Mouse (Mus musculus) intestine, embryonic 14.5 days (tissue): ENCODE data around the gene Cfap44. TPM values are rescaled to one million over a fixed set of nuclear protein-coding genes. Genes with fewer than 3 reads are reported as not detected.

Experiments
- ATAC-seq: fragments of 200-750 bp; cut with Nextera tagmentation; replicated peaks from 2 replicates; pipeline ENCODE4 v1.8.0; 2017; ENCODE audit warnings: low read depth, moderate number of reproducible peaks, moderate TSS enrichment, moderate library complexity; ENCODE audit not compliant: low FRiP score, low TSS enrichment
- DNase-seq: peaks from one replicate; pipeline ENCODE4 v3.0.0-alpha.2; 2018; ENCODE audit warnings: low spot score
- H3K27ac ChIP-seq: fragments of 300-500 bp; sonication (generic); 2 replicates; pipeline ENCODE4 v1.5.1; 2014; ENCODE audit warnings: low read depth, mild to moderate bottlenecking, control low read depth
- H3K27me3 ChIP-seq: fragments of 300-500 bp; sonication (generic); replicated peaks from 2 replicates; pipeline ENCODE4 v1.6.1; 2014; ENCODE audit warnings: low read length, control low read depth; ENCODE audit not compliant: control insufficient read depth, insufficient read depth
- H3K36me3 ChIP-seq: fragments of 300-500 bp; sonication (generic); 2 replicates; pipeline ENCODE4 v1.6.1; 2014; ENCODE audit warnings: low read length, control low read depth; ENCODE audit not compliant: control insufficient read depth, insufficient read depth
- H3K4me1 ChIP-seq: fragments of 300-500 bp; sonication (generic); replicated peaks from 2 replicates; pipeline ENCODE4 v1.6.1; 2014; ENCODE audit warnings: low read length, control low read depth, mixed read lengths; ENCODE audit not compliant: control insufficient read depth, insufficient read depth
- H3K4me2 ChIP-seq: fragments of 300-500 bp; sonication (generic); 2 replicates; pipeline ENCODE4 v1.6.1; 2014; ENCODE audit warnings: low read length
- H3K4me3 ChIP-seq: fragments of 300-500 bp; sonication (generic); 2 replicates; pipeline ENCODE4 v1.5.1; 2014; ENCODE audit warnings: low read depth, low read length, control low read depth, mixed read lengths
- H3K9ac ChIP-seq: fragments of 300-500 bp; sonication (generic); 2 replicates; pipeline ENCODE4 v1.6.1; 2014; ENCODE audit warnings: mild to moderate bottlenecking, low read length
- H3K9me3 ChIP-seq: fragments of 300-500 bp; sonication (generic); 2 replicates; pipeline ENCODE4 v1.6.1; 2016; ENCODE audit warnings: low read length, control low read depth; ENCODE audit not compliant: control insufficient read depth
- WGBS: fragments of 180-500 bp; shearing (Covaris S2); extraction: QIAGEN DNeasy Blood & Tissue Kit; methylation state at CpG from one replicate; pipeline ENCODE4 v1.1.7; 2014; 5-methylcytosine and 5-hydroxymethylcytosine counted together
- polyA plus RNA-seq: library from polyadenylated mRNA; unstranded; fragments of >200 nt; fragmentation: Nextera tagmentation; extraction: Ambion mirVana; gene quantifications from 2 replicates; pipeline ENCODE4 v1.2.1, GENCODE M21; 2014

Cfap44 gene
- polyA plus RNA-seq, 1 experiment from 2014 or later, result 0.42 TPM

GRCm38 (mm10) chr16:44505243-44505642 lies 110.6 kb downstream of the Cfap44 start:
- Histone ChIP-seq H3K27me3 (no peaks in the 10 kb centered on the region), H3K9ac (no peak overlapping the region), H3K4me3 (no peak overlapping the region), H3K9me3 (peaks cover 5% of the 10 kb centered on the region; the same call in 1 of the 2 replicates), H3K4me1 (no peaks in the 10 kb centered on the region), H3K4me2 (no peak overlapping the region), H3K36me3 (peaks cover 42% of the 10 kb centered on the region), H3K27ac (no peak overlapping the region)
- ATAC-seq (no peak), DNase-seq (no peak)
- 96% methylated on average over 1 of the region's 1 CpGs for WGBS

DNA sequence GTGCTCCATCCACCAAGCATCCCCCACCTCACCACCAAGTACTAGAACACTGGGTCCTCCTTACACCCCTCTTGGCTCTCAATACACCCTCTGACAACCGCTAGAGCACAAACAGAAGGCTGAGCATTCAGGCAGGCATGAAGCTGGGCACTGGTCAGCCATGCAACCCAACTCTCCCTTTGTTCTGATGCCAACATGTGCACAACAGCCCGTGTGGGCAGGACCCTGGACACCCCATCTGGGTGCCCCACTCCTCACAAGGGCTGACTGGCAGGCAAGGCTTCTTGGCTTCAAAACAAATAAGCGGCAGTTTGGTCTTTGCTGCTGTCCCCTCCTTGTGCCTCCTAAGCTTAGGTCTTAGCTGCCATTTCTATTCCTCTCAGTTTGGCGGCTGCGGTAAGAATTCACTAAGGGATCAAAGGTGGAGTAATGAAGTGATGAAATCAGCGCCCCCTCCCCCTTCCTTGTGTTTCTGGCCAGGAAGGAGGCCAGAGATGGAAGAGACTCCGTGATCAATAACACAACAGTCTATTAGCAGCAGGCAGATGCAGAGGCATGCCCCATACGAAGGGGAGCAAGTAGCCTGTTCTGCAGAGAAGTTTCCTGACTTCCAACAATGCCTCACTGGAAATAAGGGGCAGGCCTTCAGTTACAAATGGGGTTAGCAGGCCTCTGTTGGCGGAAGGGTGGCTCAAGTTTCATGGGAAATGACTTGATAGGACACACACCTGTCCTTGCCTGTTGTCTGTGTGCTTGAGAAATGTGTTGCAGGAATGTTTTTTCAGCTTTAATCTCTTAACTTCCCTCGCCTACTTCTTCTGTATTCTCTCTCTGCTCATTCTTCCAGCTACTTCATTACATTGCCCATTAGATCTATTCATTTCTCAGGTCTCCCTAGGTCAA lies 112.7 kb downstream of the Cfap44 start:
- no peak overlapping the region for H3K4me2 ChIP-seq
- no peaks in the 10 kb centered on the region; the same call in 1 of the 2 replicates for H3K4me1 ChIP-seq
- no peak overlapping the region for H3K27ac ChIP-seq
- H3K36me3 ChIP-seq, result peaks cover 27% of the 10 kb centered on the region
- peaks cover 5% of the 10 kb centered on the region; the same call in 1 of the 2 replicates for H3K9me3 ChIP-seq
- H3K4me3 ChIP-seq, result no peak overlapping the region
- H3K27me3 ChIP-seq, result no peaks in the 10 kb centered on the region
- no peak overlapping the region for H3K9ac ChIP-seq
- ATAC-seq (no peak), DNase-seq (no peak)
- 62% methylated on average over 10 of the region's 10 CpGs for WGBS

DNA sequence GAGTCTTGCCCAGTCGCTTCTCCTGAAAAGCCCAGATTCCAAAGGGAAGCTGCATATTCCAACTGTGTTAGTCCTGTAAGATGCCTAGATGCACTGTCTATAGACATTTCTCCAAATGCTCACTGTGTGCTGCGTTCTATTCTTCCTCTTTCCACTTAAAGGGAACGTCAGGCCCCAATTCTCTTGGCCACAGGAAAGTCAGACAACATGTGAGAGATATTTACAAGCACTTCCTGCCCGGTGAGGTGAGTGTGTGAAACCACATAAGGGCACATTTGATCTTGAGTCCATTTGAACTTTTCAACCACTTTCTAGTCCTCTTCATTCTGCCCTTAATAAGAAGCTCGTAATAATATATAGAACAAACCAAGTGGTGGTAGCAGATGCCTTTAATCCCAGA lies 113.4 kb downstream of the Cfap44 start:
- ATAC-seq, result no peak
- H3K9ac ChIP-seq, result no peak overlapping the region
- no peak overlapping the region for H3K4me3 ChIP-seq
- H3K27me3 ChIP-seq, result no peaks in the 10 kb centered on the region
- DNase-seq, result no peak
- WGBS, result 83% methylated on average over 5 of the region's 5 CpGs
- H3K36me3 ChIP-seq, result peaks cover 27% of the 10 kb centered on the region
- peaks cover 5% of the 10 kb centered on the region; the same call in 1 of the 2 replicates for H3K9me3 ChIP-seq
- no peaks in the 10 kb centered on the region; the same call in 1 of the 2 replicates for H3K4me1 ChIP-seq
- H3K4me2 ChIP-seq, result no peak overlapping the region
- no peak overlapping the region for H3K27ac ChIP-seq

DNA sequence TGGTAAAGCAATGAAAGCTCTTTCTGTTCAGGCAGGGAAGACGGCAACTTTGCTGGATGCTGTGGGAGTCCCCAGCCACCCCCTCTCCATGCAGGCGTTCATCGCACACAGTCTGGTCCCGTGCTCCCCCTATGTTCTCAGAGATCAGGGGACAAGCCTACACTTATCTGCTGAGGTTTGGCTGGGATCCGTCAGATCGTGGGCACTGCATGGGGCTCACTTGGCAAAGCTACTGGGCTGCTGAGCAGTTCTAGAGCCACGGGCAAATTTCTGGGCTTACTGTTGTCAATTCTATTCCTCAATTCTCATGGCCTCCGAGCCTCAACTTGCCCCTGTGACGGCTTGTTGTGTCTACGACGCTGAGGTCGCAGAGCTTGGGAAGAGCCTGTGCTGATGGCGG lies 114.2 kb downstream of the Cfap44 start:
- Histone ChIP-seq H3K27me3 (no peaks in the 10 kb centered on the region), H3K36me3 (peaks cover 25% of the 10 kb centered on the region; the same call in 1 of the 2 replicates), H3K4me3 (no peak overlapping the region), H3K4me1 (no peaks in the 10 kb centered on the region; the same call in 1 of the 2 replicates), H3K4me2 (no peak overlapping the region), H3K9me3 (peaks cover 5% of the 10 kb centered on the region; the same call in 1 of the 2 replicates), H3K27ac (no peak overlapping the region), H3K9ac (no peak overlapping the region)
- WGBS, result 90% methylated on average over 13 of the region's 13 CpGs
- ATAC-seq, result no peak
- DNase-seq, result no peak

DNA sequence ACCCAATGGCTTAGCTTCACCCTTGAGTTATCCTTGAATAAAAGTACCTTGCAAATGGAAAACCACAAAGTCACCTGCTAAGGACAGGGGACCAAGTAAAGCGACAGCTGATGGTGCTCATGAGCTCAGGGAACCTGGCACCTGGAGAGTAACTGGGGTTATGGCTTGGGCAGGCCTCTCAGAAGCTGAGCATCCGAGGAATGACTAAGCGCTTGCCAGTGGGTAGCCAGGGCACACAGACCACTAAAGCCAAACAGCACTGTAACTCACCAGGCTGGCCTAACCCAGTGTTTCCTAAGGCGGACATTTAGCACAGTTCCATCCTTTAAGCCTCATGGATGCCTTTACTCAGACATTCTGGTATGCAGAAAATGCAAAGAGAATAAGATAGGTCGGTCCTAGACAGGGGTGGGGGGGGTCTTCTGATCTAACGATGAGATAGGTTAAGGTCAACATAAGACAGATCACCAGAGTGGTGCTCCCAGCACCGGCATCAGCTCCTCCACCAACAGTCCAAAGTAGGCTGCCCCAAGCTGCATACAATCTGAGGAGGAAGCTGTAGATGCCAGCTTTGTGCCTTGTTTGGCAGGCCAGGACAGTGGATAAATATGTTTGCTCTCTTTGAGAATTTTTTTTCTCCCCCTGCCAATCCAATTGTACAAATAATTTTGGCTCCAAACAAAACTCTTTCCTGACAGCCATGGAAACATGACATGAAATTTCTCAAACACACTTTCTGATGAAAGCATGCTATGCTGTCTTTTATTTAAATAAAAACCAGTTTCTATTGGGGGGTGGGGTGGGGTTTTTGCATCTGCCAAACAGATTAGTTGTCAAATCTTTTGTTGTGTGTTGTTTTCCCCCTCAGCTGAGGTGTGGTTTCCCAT lies 115.1 kb downstream of the Cfap44 start:
- Histone ChIP-seq H3K4me1 (no peaks in the 10 kb centered on the region; the same call in 1 of the 2 replicates), H3K4me3 (no peak overlapping the region), H3K27me3 (no peaks in the 10 kb centered on the region), H3K9ac (no peak overlapping the region), H3K4me2 (no peak overlapping the region), H3K36me3 (peaks cover 22% of the 10 kb centered on the region; the same call in 1 of the 2 replicates), H3K27ac (no peak overlapping the region), H3K9me3 (peaks cover 1% of the 10 kb centered on the region; the same call in 1 of the 2 replicates)
- WGBS, result 63% methylated on average over 7 of the region's 7 CpGs
- DNase-seq, result no peak
- ATAC-seq, result no peak

GRCm38 (mm10) chr16:44510521-44511213 lies 116.1 kb downstream of the Cfap44 start:
- no peak for ATAC-seq
- no peak overlapping the region for H3K27ac ChIP-seq

GRCm38 (mm10) chr16:44516498-44516897 lies 121.9 kb downstream of the Cfap44 start:
- Histone ChIP-seq H3K36me3 (peaks cover 52% of the 10 kb centered on the region), H3K4me1 (no peaks in the 10 kb centered on the region)
- 87% methylated on average over 6 of the region's 6 CpGs for WGBS

More at GRCm38 (mm10) chr16:44510521-44511213, 116.1 kb downstream of the Cfap44 start:
- Histone ChIP-seq H3K36me3 (peaks cover 24% of the 10 kb centered on the region; the same call in 1 of the 2 replicates), H3K9ac (no peak overlapping the region), H3K4me2 (no peak overlapping the region), H3K4me1 (no peaks in the 10 kb centered on the region; the same call in 1 of the 2 replicates), H3K4me3 (no peak overlapping the region), H3K27me3 (no peaks in the 10 kb centered on the region), H3K9me3 (no peaks in the 10 kb centered on the region)
- 61% methylated on average over 13 of the region's 13 CpGs for WGBS
- DNase-seq, result no peak

DNA sequence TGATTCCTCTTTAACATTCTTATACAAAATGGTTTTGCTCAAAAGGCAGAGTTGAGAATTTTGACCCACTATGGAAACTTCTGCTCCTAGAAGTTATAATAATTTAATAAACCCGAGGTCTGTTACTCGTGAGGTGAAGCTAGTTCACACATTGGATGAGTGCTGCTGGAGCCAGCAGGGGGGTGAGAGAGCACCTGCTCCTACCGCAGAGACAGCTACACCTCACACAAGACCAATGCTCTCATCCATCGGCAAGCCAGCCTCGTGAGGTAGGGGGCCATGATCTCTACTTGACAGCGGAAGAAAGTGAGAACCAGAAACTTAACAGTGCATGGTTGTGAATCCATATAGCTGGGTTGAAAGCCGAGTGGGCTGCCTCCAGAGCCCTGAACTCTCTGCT lies 129.0 kb downstream of the Cfap44 start:
- Histone ChIP-seq H3K4me1 (peaks cover 4% of the 10 kb centered on the region; the same call in 1 of the 2 replicates), H3K27me3 (no peaks in the 10 kb centered on the region), H3K9me3 (no peaks in the 10 kb centered on the region), H3K27ac (no peak overlapping the region), H3K4me3 (no peak overlapping the region), H3K9ac (no peak overlapping the region), H3K36me3 (peaks cover 22% of the 10 kb centered on the region), H3K4me2 (no peak overlapping the region)
- DNase-seq (no peak), ATAC-seq (no peak)
- WGBS, result 87% methylated on average over 7 of the region's 7 CpGs

More at GRCm38 (mm10) chr16:44516498-44516897, 121.9 kb downstream of the Cfap44 start:
- Histone ChIP-seq H3K27ac (no peak overlapping the region), H3K9ac (no peak overlapping the region), H3K4me3 (no peak overlapping the region), H3K4me2 (no peak overlapping the region), H3K27me3 (no peaks in the 10 kb centered on the region), H3K9me3 (no peaks in the 10 kb centered on the region)
- ATAC-seq (no peak), DNase-seq (no peak)
